Mouse (Mus musculus) cerebellum, postnatal 25 days (tissue): ENCODE measurements around the gene Srsf2.
"Not testable (repeated sequence)": the region's sequence is repeated elsewhere in the genome, so short reads cannot be mapped to it uniquely, and the experiment has no call there.

ENCODE experiments used
- DNase-seq, 2 experiments: peaks; one replicate each; pipeline ENCODE4 v3.0.0; 2021; ENCODE audit warnings: mixed read lengths in 2 of 2

Gene Srsf2

DNA sequence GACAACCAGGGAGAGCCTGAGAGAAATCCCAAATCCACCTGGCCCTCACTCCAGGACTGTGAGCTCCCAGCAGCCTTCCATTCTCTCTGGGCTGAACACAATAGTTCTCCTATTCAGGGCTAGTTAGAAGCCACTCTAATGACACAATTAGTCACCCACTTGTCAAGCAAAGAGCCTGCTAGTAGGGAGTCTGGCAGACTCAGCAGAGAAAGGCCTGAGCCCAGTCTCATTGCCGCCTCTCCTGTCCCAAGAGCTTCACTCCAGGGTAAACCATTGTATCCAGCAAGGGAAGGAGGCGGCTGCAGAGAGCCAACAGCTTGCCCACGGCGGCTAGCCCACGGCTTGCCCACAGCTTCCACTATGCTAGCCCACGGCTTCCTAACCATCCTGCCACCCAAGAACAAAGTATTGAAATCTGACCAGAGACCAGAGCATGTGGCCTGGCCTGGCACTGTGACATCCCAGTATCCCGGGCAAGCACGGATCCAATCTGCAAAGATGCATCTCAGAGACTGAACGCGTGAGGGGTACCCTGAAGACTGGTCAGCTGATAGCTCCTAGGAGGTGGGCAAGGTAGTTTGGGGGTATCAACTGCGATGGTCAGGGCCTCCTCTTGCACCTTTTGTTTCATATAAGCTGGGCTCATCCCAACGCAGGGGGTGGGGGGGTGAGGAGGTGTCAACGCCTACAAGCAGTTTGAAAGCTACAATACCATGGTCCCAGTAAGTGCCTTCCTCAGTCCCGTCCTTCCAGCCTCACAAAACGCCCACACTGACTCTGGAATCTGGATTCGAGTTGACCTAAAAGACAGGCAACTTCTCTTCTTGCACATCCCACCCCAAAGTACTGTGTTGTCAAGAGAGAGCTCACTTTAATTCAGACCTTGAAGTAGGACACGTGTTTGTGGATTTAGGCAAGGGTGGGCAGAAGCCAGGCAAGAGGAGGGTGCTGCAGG is 26.1 kb downstream of the Srsf2 start:
- peak in 1 of 2 experiments; percentile 40 for DNase-seq

DNA sequence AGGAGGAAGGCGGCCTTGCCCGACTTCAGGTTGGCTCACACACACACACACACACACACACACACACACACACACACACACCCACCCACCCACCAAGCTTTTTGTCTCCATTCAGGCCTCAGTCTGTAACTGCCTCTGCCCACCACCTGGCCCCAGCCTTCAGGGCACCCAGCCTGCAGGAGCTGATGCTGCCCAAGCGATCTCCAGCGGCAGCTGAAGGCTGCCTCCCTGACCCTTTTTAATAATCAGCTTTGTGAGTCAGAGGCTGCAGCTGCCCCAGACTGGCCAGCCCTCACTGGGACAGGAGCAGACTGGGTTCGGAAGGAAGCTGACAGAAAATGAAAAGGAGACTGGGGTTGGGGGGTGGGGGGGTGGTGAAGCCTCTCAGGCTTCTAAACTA is 27.7 kb downstream of the Srsf2 start:
- no peak for DNase-seq

DNA sequence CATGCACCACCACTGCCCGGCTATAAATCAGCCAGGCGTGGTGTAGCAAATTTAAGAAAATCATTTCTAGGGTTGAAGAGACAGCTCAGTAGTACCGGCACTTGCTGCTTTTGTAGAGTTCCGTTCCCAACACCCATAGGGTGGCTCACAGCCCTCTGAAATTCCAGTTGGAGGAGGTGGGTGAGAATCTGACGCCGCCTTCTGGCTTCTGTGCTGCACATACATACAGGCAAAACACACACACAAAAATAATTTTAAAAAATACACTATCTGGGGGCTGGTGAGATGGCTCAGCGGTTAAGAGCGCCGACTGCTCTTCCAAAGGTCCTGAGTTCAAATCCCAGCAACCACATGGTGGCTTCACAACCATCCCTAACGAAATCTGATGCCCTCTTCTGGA is 29.0 kb downstream of the Srsf2 start:
- DNase-seq: not testable (repeated sequence)

- no peak for DNase-seq
Observed at GRCm38 (mm10) chr11:116823255-116823654, 29.6 kb downstream of the Srsf2 start.

- no peak for DNase-seq
Observed at GRCm38 (mm10) chr11:116822626-116823025, 30.3 kb downstream of the Srsf2 start.

- no peak for DNase-seq
Observed at GRCm38 (mm10) chr11:116822215-116822614, 30.7 kb downstream of the Srsf2 start.

GRCm38 (mm10) chr11:116821057-116821940 is 31.6 kb downstream of the Srsf2 start:
- no peak for DNase-seq

DNA sequence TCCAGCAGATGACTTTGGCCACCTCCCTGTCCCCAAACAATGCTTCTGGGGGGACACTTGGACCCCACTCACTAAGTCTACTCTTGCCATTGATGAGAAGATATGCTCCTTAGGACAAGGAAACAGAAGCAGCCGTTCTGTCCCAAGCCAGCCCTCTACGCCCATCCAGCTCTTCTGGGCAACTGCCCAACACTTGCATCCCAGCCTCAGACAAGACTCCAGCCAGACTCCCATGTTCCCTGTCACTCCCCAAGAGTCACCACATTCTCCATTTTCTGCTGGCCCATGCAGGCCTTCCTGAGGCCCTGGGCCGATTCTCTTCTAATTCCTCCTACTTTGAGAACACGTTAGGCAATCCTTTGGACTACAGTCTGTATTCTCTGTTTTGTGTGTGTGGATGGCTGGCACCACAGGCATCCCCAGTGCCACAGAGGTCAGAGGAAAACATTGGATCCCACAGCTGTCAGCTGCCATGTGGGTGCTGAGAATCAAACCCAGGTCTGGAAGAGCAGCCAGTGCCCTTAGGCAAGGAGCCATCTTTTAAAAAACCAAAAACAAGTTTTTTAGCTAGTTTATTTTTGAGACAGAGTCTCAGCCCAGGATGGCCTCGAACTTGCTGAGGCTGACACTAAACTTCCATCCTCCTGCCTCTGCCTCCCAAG is 32.8 kb downstream of the Srsf2 start:
- peak in 1 of 2 experiments; percentile 6 for DNase-seq

GRCm38 (mm10) chr11:116818722-116819121 is 34.2 kb downstream of the Srsf2 start:
- peak; percentile 59 to 71 for DNase-seq

DNA sequence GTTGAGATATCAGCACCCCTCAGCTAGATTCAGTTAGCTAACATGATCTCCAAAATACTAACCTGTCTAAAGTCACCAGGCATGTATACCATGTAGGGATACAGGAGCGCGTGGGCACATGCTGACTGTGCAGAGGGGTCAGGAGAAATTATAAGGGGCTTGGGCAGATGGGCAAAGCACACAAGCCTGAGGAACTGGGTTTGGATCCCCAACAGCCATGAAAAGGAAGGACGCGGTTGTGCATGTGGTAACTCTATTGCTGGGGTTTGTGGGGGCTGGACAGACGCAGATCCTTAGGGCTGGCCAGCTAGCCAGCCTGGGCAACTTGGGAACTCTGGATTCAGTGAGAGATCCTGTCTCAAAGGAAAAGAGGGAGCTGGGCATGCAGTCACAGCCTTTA is 35.3 kb downstream of the Srsf2 start:
- no peak for DNase-seq

DNA sequence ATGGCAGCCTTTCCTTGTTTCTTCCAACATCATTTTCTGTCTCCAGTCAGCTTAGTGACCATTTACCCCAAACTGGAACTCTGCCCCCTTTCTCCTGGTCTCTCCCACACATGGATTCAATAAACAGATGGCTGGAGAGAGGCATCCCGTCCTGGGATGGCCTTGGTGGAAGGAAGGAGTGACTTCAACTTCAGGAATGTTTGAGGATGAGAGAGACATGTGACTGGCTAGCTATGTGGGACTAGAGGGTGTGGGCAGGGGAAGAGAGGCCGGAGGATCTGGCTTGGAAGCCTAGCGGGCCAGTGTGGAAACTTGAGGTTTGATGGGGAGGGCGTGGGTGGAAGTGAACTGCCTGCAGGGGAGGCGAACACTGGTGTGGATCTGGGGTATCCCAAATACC is 36.1 kb downstream of the Srsf2 start:
- DNase-seq: no peak

DNA sequence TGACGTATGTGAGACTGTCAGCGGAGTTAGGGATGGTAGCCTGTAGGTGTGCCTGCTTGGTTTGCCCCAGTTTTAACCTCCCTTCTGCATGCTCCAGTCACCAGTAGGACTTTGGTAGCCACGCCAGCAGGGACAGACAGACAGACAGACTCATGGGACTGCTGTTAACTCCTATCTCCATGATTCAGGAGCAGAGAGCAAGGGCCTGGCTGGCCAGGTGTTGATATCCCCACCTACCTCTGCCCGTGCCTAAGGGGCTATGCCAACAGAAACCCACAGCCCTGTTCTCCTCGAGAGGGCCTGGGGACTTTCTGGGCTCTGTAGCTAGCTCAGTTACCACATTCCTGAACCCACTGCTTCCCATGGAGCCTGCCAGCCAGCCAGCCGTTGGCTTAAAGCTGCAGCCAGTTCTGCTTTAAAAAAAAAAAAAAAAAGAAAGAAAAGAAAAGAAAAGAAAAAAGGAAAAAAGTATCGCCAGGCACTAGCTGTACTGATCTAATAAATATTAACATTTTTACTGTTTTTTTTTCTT is 37.9 kb downstream of the Srsf2 start:
- DNase-seq: no peak

- DNase-seq: peak; percentile 17 to 39
Observed at GRCm38 (mm10) chr11:116814076-116814883, 38.6 kb downstream of the Srsf2 start.

DNA sequence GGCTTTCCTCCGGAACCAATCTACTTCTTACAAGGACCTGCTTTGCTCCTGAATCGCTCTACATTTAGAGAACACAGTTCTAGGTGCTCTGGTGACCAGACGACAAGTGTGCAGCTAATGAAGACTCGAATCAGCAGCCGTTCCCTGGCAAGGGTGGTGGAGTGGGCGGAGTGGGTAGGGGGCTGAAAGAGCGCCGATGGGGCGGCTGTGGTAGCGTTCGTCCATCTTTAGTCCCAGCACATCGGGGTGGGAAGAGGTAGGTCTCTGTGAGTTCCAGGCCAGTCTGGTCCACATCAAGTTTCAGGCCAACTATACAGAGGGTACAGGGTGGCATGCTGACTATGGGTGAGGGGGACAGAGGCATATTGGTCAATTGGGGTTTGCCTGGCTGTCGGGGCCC is 39.3 kb downstream of the Srsf2 start:
- DNase-seq: no peak

- peak; percentile 24 to 48 for DNase-seq
Observed at GRCm38 (mm10) chr11:116812793-116813529, 39.9 kb downstream of the Srsf2 start.

DNA sequence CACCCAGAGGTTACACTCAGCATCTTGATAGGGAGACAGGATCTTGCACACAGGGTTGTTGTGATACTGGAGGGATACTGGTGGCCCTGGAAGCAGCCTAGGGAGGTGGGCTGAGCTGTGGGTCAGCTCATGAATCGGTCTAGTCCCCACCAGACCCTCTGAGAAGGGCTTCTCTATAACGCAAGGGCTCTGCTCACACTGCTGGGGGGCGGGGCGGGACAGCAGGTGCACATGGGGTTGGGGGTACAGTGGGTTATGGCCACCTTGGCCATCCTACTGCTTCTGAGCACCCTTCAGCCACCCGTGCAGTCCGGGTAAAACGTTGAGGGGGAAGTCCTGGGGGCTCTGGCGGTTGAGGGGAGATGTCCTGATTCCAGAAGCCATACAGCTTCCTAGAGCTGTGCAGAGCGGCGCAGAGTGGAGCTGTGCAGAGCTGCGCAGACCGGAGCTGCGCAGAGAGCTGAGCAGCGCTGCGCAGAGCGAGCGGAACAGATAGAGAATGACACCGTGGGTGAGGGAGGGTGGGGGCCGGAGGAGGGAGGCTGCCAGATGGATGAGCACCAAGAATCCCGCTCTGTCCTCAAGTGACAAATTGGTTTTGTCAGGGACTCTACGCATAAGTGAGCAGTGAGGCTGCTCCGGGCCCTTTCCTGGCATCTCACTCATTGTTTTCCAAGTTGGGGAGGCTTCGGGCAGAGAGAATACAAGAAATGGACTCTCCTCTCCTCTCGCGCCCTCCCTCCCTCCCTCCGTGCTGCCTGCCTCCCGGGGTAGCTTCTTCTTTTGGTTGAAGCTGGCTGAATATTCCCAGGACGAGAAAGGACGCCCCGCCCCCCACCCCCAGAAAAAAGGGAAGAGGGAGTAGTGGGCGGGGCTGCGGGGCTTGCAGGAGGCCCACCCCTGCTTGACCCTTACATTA is 41.7 kb downstream of the Srsf2 start:
- peak; percentile 84 to 88 for DNase-seq

- no peak for DNase-seq
Observed at GRCm38 (mm10) chr11:116810528-116810927, 42.4 kb downstream of the Srsf2 start.

DNA sequence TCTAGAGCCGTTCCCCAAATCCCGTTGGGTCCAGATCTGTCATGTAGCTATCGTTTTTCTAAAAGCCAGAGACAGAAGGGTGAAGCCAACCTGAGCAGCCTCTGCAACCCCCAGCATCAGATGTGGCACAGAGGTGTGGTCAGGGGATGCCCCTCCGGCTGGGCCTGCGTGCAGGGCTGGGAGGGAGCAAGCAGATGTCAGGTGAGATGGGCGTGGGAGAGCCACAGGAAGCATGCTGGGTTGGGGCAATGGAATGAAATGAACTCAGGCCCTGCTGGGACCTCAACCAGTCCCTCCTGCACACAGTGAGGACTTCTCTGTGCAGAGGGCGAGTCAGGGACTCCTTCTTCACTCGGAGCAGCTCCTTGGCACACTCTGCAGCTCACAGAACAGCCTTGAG is 43.4 kb downstream of the Srsf2 start:
- DNase-seq: no peak

DNA sequence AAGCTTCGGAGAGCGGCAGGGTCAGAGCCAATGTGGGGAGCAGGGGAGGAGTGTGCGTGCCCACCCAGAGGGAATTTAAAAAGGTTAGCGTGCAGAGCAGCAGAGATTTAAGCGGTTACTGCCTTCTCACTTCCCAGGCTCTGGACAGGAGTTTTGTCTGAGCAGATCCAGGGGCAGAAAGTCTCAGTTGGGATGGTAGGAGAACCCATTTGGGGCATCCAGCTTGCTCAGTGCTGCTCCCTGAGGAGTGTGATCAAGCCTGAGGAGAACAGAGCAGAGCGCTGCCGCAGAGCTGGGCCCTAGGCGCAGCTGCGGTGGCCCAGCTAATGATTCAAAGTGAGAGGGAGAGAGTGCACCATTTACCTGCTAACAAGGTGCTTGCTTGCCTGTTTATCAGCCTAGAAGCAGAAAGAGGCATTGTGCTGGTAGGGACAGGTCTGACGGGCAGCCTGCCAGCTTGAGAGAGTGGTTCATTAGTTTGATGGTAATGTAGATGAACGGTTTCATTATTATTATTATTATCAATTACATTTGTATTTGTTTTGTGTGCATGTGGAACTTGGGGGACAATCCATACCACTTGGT is 44.0 kb downstream of the Srsf2 start:
- DNase-seq: peak in 1 of 2 experiments; percentile 40
